Mouse (Mus musculus) testis, adult 2 months (tissue): ENCODE data around the gene Endou.

ENCODE experiments used
- CTCF ChIP-seq: fragments of 200-500 bp; IDR thresholded peaks from 2 replicates; pipeline ENCODE4 v1.5.1; 2012; ENCODE audit warnings: low read depth, mild to moderate bottlenecking, inconsistent platforms, low read length, moderate library complexity; ENCODE audit not compliant: control insufficient read depth, insufficient read depth, insufficient replicate concordance
- POLR2A ChIP-seq: fragments of 200-500 bp; IDR thresholded peaks from 2 replicates; pipeline ENCODE4 v1.6.1; 2012; ENCODE audit warnings: low read depth, mild to moderate bottlenecking, inconsistent platforms, low read length, moderate library complexity; ENCODE audit not compliant: control insufficient read depth

GRCm38 (mm10) chr15:97743210-97743609 lies 12.1 kb upstream of the Endou start:
- no peak for TF ChIP-seq CTCF
- no peak for TF ChIP-seq POLR2A
